Mouse (Mus musculus) B cell, adult 2 months (primary cell): ENCODE results near the gene Gm4981.
A peak's percentile ranks its signal among the peaks of the same experiment; 100 is the strongest.

Experiments
- DNase-seq, 2 experiments: peaks; one replicate each; pipeline ENCODE4 v3.0.0; 2022

The Gm4981 gene

DNA sequence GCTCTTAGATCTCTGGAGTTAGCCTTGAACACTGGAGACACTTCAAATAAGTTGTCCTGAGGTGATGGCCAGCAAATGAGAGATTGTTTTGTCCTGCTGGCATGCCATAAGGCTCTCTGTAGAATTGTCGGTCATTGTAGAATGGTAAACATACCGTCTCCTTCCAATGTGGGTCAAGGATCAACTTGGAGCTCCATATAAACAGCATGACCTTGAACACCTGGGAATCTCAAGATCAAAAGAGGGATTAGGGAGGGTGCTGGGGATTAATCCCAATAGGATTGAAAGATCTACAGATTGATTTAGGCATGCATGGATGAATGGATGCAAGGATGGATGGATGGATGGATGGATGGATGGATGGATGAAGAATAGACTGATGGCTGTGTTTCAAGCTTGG lies 14.9 kb downstream of the Gm4981 start:
- peak; percentile 19 to 35 for DNase-seq

DNA sequence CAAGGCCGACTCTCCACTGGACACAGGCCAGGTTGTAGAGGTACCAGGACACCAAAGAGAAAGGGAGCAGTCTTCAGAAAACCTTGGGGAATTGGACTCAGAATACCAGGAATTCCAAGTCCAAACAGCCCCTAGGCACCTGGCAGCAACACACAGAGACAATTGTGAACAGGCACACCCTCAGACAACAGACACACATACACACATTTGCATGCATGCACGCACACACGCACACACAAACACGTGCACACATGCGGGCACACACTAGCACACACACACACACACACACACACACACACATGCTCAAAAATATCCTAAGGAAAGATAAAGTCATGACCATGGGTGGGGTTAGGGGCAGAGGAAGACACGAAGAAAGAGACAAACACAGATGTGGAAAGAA lies 15.8 kb downstream of the Gm4981 start:
- no peak for DNase-seq

DNA sequence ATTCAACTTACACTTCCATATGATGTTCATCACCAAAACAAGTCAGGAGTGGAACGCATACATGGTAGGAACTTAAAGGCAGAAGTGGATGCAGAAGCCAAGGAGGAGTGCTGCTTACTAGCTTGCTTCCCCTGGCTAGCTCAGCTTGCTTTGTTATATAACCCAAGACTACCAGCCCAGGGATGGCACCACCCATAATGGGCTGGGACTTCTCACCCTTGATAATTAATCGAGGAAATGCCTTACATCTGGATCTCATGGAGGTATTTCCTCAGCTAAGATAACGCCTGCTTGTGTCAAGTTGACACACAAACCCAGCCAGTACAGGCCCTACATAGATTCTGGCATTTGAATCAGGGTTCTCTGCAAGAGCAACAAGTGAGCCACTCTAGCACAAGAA lies 19.1 kb downstream of the Gm4981 start:
- DNase-seq: no peak

DNA sequence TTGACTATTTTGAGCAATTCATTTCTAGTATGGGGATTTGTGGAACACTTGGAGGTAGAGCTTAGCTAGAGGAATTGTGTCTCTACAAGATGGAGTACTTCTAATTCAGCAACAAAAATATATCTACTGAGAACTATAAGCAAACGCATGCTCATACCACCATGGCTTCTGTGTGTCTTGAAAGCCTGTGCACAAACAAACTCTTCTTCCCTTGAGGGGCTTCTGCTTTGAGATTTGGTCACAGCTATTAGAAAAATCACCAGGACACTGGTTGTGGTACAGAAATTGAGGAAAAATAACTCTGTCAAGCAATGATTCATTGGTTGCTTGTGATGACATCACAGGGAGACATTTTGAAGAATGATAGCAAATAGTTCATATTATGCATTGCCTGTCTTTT lies 21.1 kb downstream of the Gm4981 start:
- no peak for DNase-seq

DNA sequence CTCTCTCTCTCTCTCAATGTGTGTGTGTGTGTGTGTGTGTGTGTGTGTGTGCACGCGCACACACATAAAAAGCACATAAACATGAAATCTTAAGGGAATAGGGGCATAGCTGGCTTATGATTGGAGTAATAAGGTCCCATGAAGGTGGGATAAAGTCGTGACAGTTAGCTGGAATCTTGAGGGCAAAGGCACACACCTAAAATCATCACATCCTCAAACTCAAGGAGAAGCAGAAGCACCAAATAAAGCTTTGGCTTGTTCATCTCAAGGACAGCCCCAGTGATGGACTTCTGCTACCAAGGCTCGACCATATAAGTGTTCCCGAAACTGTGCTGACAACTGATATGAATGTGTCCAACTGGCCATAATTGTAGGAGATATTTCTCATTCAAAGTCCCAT lies 21.6 kb downstream of the Gm4981 start:
- no peak for DNase-seq

DNA sequence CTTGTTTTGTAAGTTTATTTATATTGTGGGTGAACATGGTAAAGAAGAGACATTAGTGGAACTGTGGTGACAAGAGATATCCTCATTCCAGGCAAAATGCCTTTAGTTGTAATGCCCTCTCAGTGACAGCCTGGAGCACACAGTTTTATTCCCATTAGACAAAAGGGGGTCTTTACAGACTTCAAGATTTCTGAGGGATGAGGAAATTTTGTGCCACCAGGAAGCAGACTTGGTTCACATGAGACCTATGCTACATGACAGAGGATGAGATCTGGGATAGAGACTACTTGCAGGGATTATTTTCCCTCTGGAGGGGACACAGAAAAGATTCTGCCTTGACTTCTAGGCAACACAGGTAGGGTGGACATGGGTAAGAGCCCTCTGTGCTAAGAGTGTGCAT lies 22.0 kb downstream of the Gm4981 start:
- DNase-seq: no peak

DNA sequence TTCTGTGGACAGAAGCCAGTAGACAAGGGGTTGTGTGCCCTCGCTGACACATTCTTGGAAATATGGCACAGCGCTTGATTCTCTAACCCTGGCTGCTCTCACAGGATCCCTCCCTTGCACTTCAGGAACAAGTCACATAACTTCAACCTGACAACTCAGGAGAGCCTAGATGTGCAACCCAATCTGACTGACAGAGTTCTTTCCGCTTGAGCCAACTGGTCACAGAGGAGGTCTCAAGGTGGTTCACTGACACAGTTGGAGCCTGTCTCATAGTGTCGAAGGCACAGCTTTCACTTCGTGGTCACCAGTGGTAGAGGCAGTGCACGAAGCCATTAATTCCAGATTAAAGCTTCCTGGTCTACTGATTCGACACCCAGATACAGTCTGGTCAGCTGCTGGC lies 24.3 kb downstream of the Gm4981 start:
- DNase-seq: no peak

DNA sequence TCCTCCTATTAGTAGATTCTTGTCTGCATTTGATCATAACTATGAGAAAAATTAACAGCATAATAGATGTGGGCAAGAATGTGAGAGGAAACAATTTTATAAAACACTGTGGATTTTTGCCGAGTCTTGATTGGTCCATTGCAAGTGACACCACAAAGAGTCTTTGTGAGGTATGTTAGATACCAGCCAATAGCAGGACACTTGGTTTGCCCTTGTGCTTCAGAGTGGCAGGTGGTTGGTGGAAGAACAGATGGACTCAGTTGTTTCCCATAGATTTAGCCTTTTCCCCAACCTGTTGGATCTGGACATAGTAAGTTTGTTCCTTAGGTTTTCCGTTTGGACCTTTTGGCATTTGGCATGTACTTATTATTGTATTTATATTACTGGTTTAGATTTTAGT lies 25.3 kb downstream of the Gm4981 start:
- DNase-seq: no peak

DNA sequence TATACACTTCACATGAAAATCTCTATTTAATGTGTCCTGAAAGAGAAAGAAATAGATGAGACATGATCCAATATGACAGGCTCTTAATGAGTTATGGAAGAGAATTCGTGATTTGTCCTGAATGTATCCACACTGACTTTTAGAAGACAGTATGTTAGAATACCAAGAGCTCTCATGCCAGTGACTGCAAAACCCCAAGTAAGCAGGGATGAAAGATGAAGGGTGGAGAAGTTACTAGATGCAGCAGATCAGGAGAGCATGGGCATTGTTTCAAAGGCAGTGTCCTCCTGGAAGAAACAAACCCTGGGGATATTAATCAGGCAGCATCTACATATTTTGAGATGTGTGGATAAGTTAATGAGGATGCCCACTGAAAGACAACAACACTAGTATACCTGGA lies 26.0 kb downstream of the Gm4981 start:
- DNase-seq: no peak

DNA sequence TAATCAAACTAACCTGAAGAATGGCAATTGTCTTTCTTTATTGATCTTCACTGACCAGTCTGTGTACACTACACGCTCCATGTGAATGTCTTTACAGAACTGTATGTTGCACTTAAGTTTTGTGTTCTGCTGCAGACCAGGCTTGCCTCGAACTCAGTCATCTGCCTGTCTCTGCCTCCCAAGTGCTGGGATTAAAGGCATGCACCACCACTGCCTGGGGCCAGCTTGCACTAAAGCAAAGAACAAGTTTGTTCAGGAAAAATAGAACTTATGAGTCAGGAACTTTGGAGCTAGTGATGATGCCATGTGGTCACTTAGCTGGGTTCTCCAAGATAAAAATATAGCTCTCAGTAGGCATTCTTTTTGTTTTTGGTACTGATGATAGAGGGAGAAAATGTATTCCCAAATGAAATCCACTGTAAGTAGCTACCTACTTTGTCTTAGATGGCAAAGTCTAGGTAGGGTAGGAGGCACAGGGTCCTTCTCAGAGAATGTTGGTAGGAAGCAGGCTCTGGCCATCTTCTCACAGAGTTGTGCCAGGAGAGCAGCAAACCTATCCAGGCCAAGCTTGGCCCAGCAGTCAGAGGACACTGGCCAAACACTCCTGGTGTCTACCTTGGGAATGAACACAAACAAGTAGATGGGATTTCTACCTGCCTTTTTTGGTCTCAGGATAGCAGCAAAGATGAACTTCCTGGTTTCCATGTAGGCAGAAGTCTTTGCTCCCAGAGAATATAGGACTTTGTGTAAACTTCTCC lies 26.6 kb downstream of the Gm4981 start:
- no peak for DNase-seq

DNA sequence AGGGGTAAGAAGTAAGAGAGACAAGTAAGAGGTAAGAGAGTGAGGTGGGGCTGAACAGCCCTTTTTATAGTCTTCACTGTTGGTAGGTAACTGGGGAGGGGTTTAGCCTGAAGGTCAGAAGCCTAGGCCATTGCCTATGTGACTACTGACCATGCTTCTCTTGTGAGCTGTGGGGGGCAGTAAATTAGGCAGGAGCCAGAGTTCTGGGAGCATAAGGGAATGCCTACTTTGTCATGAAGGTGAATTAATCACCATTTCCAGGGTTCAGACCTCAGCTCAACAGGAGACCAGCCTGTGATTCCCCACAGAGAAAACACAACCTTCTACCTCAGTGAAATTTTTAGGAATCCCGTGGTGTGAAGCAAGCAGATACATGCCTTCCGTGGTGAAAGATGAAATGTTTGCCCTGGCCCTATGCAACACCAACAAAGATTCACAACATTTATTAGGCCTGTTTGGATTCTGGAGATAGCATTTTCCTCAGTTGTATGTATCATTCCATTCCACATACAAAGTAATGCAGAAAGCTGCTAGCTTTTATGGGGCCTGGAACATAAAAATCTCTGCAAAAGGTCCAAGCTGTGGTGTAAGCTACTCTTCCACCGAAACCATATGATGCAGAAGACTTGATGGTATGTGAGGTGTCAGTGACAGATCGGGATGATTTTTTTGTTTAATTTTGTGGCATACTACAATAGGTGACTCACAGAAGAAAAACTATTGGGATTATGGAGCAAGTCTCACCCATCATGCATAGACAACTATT lies 29.7 kb downstream of the Gm4981 start:
- no peak for DNase-seq

DNA sequence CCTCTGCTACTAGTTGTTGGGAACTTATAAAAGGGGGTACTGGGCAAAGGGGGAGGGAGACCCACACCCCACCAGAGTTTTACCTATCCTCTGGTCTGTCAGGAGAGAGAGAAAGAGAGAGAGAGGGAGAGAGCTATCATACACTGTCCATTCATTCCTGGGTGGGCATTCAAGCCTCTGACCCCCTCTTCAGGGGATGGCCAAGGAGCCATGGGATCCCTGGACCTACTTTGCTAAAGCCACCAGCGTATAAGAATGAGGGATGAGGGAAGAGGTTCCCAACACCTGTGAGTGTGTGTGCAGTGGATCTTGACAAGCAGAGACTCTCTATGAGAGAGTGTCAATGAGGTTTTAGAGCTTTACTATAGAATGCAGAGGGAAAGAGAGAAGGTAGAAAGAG lies 30.5 kb downstream of the Gm4981 start:
- no peak for DNase-seq
